Mouse (Mus musculus): ENCODE results near the gene 3110021N24Rik. TPM values are rescaled to one million over a fixed set of nuclear protein-coding genes. Genes with fewer than 3 reads are reported as not detected.
"Not testable (repeated sequence)": the region's sequence is repeated elsewhere in the genome, so short reads cannot be mapped to it uniquely, and the experiment has no call there.

3110021N24Rik gene
- total RNA-seq (2017), result not detected in 2 replicates

GRCm38 (mm10) chr4:108719349-108719748 lies at the start of gene 3110021N24Rik:
Gene 3110021N24Rik, plus strand, starts transcription at chr4:108719649.
- no peak for ATAC-seq (ENCODE audit: extremely low read depth, insufficient number of reproducible peaks, low FRiP score, poor library complexity, severe bottlenecking)

GRCm38 (mm10) chr4:108686156-108686555 lies 33.3 kb upstream of the 3110021N24Rik start:
- ATAC-seq (ENCODE audit: extremely low read depth, insufficient number of reproducible peaks, low FRiP score, poor library complexity, severe bottlenecking), result no peak

- ATAC-seq (ENCODE audit: extremely low read depth, insufficient number of reproducible peaks, low FRiP score, poor library complexity, severe bottlenecking), result not testable (repeated sequence)
These were observed 32.4 kb upstream of the 3110021N24Rik start for GRCm38 (mm10) chr4:108687098-108687497.

GRCm38 (mm10) chr4:108690479-108690878 lies 29.0 kb upstream of the 3110021N24Rik start:
- no peak for ATAC-seq (ENCODE audit: extremely low read depth, insufficient number of reproducible peaks, low FRiP score, poor library complexity, severe bottlenecking)

GRCm38 (mm10) chr4:108691469-108691868 lies 28.0 kb upstream of the 3110021N24Rik start:
- ATAC-seq (ENCODE audit: extremely low read depth, insufficient number of reproducible peaks, low FRiP score, poor library complexity, severe bottlenecking), result no peak

GRCm38 (mm10) chr4:108696934-108697333 lies 22.5 kb upstream of the 3110021N24Rik start:
- no peak for ATAC-seq (ENCODE audit: extremely low read depth, insufficient number of reproducible peaks, low FRiP score, poor library complexity, severe bottlenecking)

- ATAC-seq (ENCODE audit: extremely low read depth, insufficient number of reproducible peaks, low FRiP score, poor library complexity, severe bottlenecking), result no peak
These were observed 11.2 kb upstream of the 3110021N24Rik start for GRCm38 (mm10) chr4:108708209-108708608.

GRCm38 (mm10) chr4:108721245-108721784 lies 1.9 kb downstream of the 3110021N24Rik start:
- ATAC-seq (ENCODE audit: extremely low read depth, insufficient number of reproducible peaks, low FRiP score, poor library complexity, severe bottlenecking), result no peak

- ATAC-seq (ENCODE audit: extremely low read depth, insufficient number of reproducible peaks, low FRiP score, poor library complexity, severe bottlenecking), result no peak
These were observed 4.7 kb downstream of the 3110021N24Rik start for GRCm38 (mm10) chr4:108724102-108724501.

GRCm38 (mm10) chr4:108730450-108730849 lies 11.0 kb downstream of the 3110021N24Rik start:
- ATAC-seq (ENCODE audit: extremely low read depth, insufficient number of reproducible peaks, low FRiP score, poor library complexity, severe bottlenecking), result no peak

GRCm38 (mm10) chr4:108731582-108731981 lies 12.1 kb downstream of the 3110021N24Rik start:
- no peak for ATAC-seq (ENCODE audit: extremely low read depth, insufficient number of reproducible peaks, low FRiP score, poor library complexity, severe bottlenecking)

- no peak for ATAC-seq (ENCODE audit: extremely low read depth, insufficient number of reproducible peaks, low FRiP score, poor library complexity, severe bottlenecking)
These were observed 26.9 kb downstream of the 3110021N24Rik start for GRCm38 (mm10) chr4:108746160-108746873.

- ATAC-seq (ENCODE audit: extremely low read depth, insufficient number of reproducible peaks, low FRiP score, poor library complexity, severe bottlenecking), result no peak
These were observed 40.1 kb downstream of the 3110021N24Rik start for GRCm38 (mm10) chr4:108759583-108759982.

- ATAC-seq (ENCODE audit: extremely low read depth, insufficient number of reproducible peaks, low FRiP score, poor library complexity, severe bottlenecking), result no peak
These were observed 49.1 kb downstream of the 3110021N24Rik start for GRCm38 (mm10) chr4:108768527-108768926.

- 0 out of 2 replicates have a peak, but pooled peaks have one; percentile 13 for ATAC-seq (ENCODE audit: extremely low read depth, insufficient number of reproducible peaks, low FRiP score, poor library complexity, severe bottlenecking)
These were observed 60.3 kb downstream of the 3110021N24Rik start for GRCm38 (mm10) chr4:108779763-108780056.

- 0 out of 2 replicates have a peak, but pooled peaks have one; percentile 30 for ATAC-seq (ENCODE audit: extremely low read depth, insufficient number of reproducible peaks, low FRiP score, poor library complexity, severe bottlenecking)
These were observed 60.8 kb downstream of the 3110021N24Rik start, which contains the start of gene Zfyve9 for GRCm38 (mm10) chr4:108780057-108780863. Gene Zfyve9, minus strand, starts transcription at chr4:108780798.

- no peak for ATAC-seq (ENCODE audit: extremely low read depth, insufficient number of reproducible peaks, low FRiP score, poor library complexity, severe bottlenecking)
These were observed 61.4 kb downstream of the 3110021N24Rik start for GRCm38 (mm10) chr4:108780864-108781205.

GRCm38 (mm10) chr4:108781596-108781995 lies 62.1 kb downstream of the 3110021N24Rik start:
- ATAC-seq (ENCODE audit: extremely low read depth, insufficient number of reproducible peaks, low FRiP score, poor library complexity, severe bottlenecking), result no peak

- ATAC-seq (ENCODE audit: extremely low read depth, insufficient number of reproducible peaks, low FRiP score, poor library complexity, severe bottlenecking), result no peak
These were observed 63.1 kb downstream of the 3110021N24Rik start for GRCm38 (mm10) chr4:108782421-108783085.

Measured in neutrophil, adult 5-6 weeks (primary cell).